Mouse (Mus musculus): Measurements from ENCODE around the gene Derl3.
"Not testable (repeated sequence)": the region's sequence is repeated elsewhere in the genome, so short reads cannot be mapped to it uniquely, and the experiment has no call there.

The Derl3 gene

GRCm38 (mm10) chr10:75893089-75893750 is at the start of gene Derl3:
Gene Derl3, plus strand, starts transcription at chr10:75893413.
- DNase-seq (ENCODE audit: low spot score) = peak; percentile 80

GRCm38 (mm10) chr10:75843898-75844297 is 49.3 kb upstream of the Derl3 start:
- not testable (repeated sequence) for DNase-seq (ENCODE audit: low spot score)

- DNase-seq (ENCODE audit: low spot score) = no peak
Measured at GRCm38 (mm10) chr10:75844800-75845199, 48.4 kb upstream of the Derl3 start.

DNA sequence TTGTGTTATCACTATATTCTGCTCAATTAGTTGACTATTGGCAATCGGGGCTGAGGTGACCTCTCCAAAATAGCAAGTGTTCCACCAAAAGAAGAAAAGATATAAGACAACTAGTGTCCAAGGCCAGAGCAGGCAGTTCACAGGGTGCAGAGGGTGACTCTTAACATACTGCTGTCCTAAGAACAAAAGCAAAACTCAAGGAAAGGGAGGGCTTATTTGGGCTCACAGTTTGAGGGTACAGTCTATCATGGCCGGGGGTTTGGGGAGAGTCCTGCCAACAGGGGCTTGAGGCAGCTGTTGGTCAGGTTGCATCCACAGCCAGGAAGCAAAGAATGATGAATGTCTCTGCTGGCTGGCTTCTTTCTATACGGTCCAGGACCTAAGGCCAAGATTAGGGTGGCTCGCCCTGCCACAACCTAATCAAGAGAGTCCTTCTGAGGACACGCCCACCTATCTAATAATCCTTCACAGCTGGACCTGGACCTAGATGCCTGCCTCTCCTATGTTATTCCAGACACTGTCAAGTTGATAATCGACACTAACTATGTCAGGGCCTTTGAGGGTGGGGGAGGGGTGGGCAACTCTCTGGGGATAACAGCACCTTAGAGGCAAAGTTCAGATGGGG is 47.8 kb upstream of the Derl3 start:
- no peak for DNase-seq (ENCODE audit: low spot score)

DNA sequence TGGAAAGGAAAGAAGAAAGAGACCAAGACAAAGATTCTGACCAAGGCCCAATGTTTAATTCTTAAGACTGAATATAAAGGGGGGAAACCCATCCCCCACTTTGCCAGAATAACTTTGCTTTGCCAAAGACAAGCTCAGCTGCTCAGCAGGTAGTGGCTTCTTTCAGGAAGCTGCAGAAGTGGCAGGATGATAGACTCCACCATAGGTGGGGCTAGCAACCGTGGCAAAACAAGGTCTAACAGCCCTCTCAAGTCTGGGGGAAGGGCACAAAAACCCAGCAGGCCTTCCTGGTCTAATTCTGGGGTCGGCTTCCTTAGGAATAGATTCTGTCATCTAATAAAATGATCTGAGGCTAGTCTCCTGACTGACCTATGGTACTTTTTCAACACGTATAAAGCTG is 44.8 kb upstream of the Derl3 start:
- no peak for DNase-seq (ENCODE audit: low spot score)

- DNase-seq (ENCODE audit: low spot score) = no peak
Measured at GRCm38 (mm10) chr10:75851076-75851475, 42.1 kb upstream of the Derl3 start.

- DNase-seq (ENCODE audit: low spot score) = no peak
Measured at GRCm38 (mm10) chr10:75851681-75852080, 41.5 kb upstream of the Derl3 start.

GRCm38 (mm10) chr10:75852539-75853125 is 40.6 kb upstream of the Derl3 start:
- DNase-seq (ENCODE audit: low spot score) = no peak

- DNase-seq (ENCODE audit: low spot score) = peak; percentile 77
Measured at GRCm38 (mm10) chr10:75853452-75853851, 39.8 kb upstream of the Derl3 start.

DNA sequence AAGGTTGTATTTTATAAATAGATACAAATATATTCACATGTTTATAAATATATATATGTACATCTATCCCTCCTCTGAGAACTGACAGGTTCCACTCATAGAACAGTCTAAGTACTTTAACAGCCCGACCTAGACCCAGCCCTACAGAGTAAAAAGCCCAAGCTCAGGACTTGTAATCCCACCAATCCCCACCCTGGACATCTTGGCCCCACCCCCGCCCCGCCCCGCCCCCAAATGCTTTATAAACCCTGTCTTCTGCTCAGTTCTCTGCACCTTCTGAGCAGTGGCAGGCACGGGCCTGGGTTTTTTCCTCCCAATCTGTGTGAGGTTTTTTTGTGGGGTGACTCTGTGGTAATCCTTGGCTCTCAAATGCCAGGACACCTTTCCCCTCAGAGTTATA is 39.1 kb upstream of the Derl3 start:
- DNase-seq (ENCODE audit: low spot score) = no peak

GRCm38 (mm10) chr10:75854791-75855190 is 38.4 kb upstream of the Derl3 start:
- DNase-seq (ENCODE audit: low spot score) = no peak

DNA sequence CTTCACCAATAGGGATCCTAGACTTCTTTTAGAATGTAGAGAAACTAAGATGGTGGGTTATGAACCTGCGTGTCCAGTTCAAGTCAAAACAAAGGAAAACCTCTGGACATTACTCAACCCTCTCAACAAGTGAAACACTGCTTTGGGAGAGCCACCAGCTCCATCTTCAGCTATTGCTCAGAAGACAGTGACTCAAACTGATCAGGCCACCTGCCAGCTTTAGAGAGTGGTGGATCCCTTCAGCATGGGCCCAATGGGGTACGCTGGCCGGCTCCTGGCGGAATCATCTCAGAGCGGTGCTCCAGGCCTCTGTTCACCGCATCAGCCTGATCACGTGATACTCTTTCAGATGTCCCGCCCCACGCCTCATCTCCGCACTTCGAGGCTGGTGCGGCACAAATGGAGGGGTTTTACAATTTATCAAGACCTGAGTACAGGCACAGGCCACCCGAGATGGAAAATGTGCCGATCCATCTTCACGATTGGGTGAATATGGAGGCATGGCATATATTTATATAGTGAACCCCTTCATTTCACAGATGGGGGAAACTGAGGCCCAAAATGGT is 37.7 kb upstream of the Derl3 start:
- DNase-seq (ENCODE audit: low spot score) = no peak

DNA sequence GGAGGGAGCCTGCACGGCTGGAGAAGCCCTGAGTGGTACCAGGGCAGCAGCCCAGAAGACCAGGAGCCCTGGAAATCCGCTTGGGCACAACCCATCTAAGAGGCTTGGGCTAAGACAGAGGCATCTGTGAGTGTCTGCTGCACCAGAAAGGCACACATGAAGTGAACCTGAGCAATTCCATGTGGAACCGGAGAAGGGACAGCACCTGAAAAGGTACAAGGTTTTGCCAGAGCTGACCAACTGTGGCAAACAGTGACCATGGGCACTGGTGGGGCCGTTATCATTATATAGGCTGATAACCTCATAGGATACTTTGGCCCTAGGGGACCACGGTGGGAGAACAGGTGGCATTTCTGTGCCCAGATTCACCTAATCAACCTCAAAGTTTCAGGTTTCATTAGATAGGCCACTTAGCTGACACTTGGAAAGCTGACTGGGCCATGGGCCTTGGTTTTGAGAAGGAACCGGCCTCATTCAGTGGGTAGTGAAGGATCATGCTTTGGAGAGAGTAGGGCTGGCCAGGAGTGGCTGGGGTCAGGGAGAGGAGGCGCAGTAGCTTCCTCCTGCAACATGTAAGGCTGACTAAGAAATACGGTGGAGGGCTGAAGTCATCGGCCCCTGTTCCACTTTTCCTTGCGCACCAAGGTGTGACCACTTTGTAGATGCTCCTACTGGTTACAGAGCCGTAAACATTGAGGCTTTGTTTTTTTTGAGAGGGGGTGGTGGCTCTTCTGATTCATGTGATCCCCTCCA is 36.9 kb upstream of the Derl3 start:
- DNase-seq (ENCODE audit: low spot score) = no peak

- DNase-seq (ENCODE audit: low spot score) = no peak
Measured at GRCm38 (mm10) chr10:75856976-75857375, 36.2 kb upstream of the Derl3 start.

DNA sequence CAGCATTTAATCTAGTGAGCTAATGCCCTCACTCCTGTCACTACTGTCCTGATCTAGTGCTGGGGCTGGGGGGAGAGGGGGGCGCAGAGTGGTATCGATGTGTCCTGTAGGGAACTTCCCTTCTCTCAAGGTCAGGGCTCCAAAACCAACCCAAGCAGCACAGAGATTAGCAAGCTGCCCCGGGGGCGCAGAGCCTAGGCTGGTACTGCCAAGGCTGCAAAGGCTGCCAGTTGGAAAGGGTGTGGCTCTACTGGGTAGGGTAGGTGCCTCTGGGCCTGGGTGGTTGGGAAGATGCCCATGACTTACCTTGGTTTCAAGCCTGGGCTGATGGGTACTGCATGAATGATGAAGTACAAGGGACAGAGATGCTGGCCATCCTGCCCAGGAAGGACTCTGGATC is 35.6 kb upstream of the Derl3 start:
- no peak for DNase-seq (ENCODE audit: low spot score)

- no peak for DNase-seq (ENCODE audit: low spot score)
Measured at GRCm38 (mm10) chr10:75859107-75859746, 34.0 kb upstream of the Derl3 start.

GRCm38 (mm10) chr10:75859786-75860470 is 33.3 kb upstream of the Derl3 start, which contains the start of gene Mif:
Gene Mif, minus strand, starts transcription at chr10:75860240.
- DNase-seq (ENCODE audit: low spot score) = peak; percentile 79

GRCm38 (mm10) chr10:75860746-75861145 is 32.5 kb upstream of the Derl3 start:
- no peak for DNase-seq (ENCODE audit: low spot score)

DNA sequence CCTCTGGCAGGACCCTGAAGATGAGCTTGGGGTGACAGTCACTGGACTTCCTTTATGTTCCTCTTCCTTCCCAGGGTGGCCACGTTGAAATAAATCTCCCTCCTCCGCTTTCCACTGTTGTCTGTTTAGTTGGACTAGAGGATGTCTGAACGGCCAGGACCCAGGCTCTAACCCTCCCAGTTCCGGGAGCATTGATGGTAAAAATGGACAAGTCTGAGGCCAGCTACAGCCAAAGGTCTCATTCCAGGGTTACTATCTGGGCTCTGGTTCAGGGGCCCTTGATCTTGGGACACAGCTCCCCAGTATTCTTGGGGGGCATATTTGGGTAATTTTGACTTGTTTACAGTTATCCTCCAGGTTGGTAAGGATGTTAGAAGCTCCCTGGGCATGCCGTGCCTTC is 31.6 kb upstream of the Derl3 start:
- no peak for DNase-seq (ENCODE audit: low spot score)

DNA sequence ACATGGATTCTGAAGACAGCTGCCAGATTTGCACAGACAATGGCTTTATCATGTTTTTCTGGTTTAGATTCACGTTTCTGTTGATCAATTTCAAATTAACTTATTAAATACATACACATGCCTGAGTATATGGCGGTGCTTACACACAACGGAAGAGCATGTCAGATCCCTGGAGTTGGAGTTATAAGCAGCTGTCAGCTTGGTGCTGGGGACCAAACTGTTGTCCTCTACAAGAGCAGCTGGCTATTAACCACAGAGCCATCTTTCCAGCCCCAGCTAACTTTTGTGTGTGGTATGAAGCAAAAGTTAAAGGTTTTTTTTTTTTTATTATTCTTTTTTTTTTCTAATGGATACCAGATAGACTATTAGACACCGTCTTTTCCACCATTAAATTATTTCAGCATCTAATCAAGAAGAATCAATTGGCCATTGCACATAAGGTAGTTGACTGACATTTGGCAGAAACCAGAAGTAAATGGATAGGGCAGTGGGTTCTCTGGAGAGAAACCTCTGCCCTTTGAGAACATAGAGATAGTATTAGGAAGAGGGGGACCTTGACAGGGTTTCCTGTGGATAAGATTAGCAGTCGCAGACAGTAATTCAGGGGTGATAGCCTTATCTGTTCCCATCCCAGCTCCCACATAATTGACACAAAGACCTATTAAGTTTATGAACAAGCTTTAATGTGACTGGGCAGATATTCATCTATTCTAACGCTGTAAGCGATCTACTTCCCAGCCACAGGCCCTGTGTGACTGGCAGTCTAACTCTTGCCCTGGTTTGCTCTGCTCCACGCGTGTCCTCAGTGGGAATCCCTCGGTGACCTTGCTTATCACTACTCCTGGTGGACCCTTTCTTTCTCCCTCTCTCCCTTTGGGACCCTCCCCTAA is 20.9 kb upstream of the Derl3 start:
- no peak for DNase-seq (ENCODE audit: low spot score)

Measured in urinary bladder, postnatal 25 days (tissue).